Mouse (Mus musculus) C2C12 (cell line): Measurements from ENCODE around the gene Olfr1358. TPM values are rescaled to one million over a fixed set of nuclear protein-coding genes. Genes with fewer than 3 reads are reported as not detected.
A peak's percentile ranks its signal among the peaks of the same experiment; 100 is the strongest.
"Not testable (repeated sequence)": the region's sequence is repeated elsewhere in the genome, so short reads cannot be mapped to it uniquely, and the experiment has no call there.

Source experiments
- H3K27me3 ChIP-seq: one replicate; pipeline ENCODE4 v1.6.1; 2011; ENCODE audit not compliant: control insufficient read depth, insufficient read depth, insufficient read length
- H3K36me3 ChIP-seq: one replicate; pipeline ENCODE4 v1.6.1; 2011; ENCODE audit not compliant: control insufficient read depth, insufficient read depth
- H3K4me3 ChIP-seq: one replicate; pipeline ENCODE4 v1.5.1; 2011; ENCODE audit warnings: mild to moderate bottlenecking, control low read depth; ENCODE audit not compliant: poor library complexity, insufficient read depth, severe bottlenecking
- H3K79me2 ChIP-seq: one replicate; pipeline ENCODE4 v1.6.1; 2011; ENCODE audit not compliant: control insufficient read depth, insufficient read depth
- H3K79me3 ChIP-seq: one replicate; pipeline ENCODE4 v1.6.1; 2011; ENCODE audit warnings: low read depth, control low read depth
- H3ac ChIP-seq: one replicate; pipeline ENCODE3; 2011; ENCODE audit warnings: low read depth; ENCODE audit not compliant: control insufficient read depth, insufficient read length
- CEBPB ChIP-seq: IDR thresholded peaks from one replicate; pipeline ENCODE4 v1.6.1; 2011; ENCODE audit warnings: low read depth, mild to moderate bottlenecking, control low read depth, moderate library complexity
- CTCF ChIP-seq: IDR thresholded peaks from one replicate; pipeline ENCODE4 v1.5.1; 2011; ENCODE audit not compliant: control insufficient read depth, insufficient read depth, insufficient read length
- FOSL1 ChIP-seq: IDR thresholded peaks from one replicate; pipeline ENCODE4 v1.8.0; 2011; ENCODE audit warnings: mild to moderate bottlenecking, low read length; ENCODE audit not compliant: poor library complexity, insufficient read depth, severe bottlenecking
- MAX ChIP-seq: IDR thresholded peaks from one replicate; pipeline ENCODE4 v1.6.1; 2011; ENCODE audit warnings: mild to moderate bottlenecking, control low read depth
- MYOD1 ChIP-seq: IDR thresholded peaks from one replicate; pipeline ENCODE4 v1.6.1; 2011; ENCODE audit warnings: low read depth; ENCODE audit not compliant: control insufficient read depth, insufficient read length
- MYOG ChIP-seq: IDR thresholded peaks from one replicate; pipeline ENCODE4 v1.6.1; 2011; ENCODE audit not compliant: control insufficient read depth, insufficient read length; ENCODE audit errors: extremely low read depth
- USF1 ChIP-seq: IDR thresholded peaks from one replicate; pipeline ENCODE4 v1.6.1; 2011; ENCODE audit warnings: low read depth, mild to moderate bottlenecking, control low read depth, moderate library complexity
- polyA plus RNA-seq: library from polyadenylated mRNA; unstranded; fragments of >200 nt; fragmentation: generic; extraction: Trizol; gene quantifications from one replicate; pipeline ENCODE4 v1.2.1, GENCODE M21; 2012; ENCODE audit warnings: missing spikeins

Olfr1358 gene
- polyA plus RNA-seq, 1 experiment, result not detected

- Histone ChIP-seq H3ac (no peak overlapping the region), H3K27me3 (peaks cover 3% of the 10 kb centered on the region), H3K79me3 (no peaks in the 10 kb centered on the region), H3K79me2 (no peaks in the 10 kb centered on the region), H3K36me3 (no peaks in the 10 kb centered on the region), H3K4me3 (no peak overlapping the region)
- no peak for TF ChIP-seq CEBPB
- no peak for TF ChIP-seq MYOG
- no peak for TF ChIP-seq MYOD1
- no peak for TF ChIP-seq CTCF
- no peak for TF ChIP-seq USF1
- no peak for TF ChIP-seq MAX
- no peak for TF ChIP-seq FOSL1
These were observed 40.4 kb upstream of the Olfr1358 start for GRCm38 (mm10) chr10:78476821-78477220.

DNA sequence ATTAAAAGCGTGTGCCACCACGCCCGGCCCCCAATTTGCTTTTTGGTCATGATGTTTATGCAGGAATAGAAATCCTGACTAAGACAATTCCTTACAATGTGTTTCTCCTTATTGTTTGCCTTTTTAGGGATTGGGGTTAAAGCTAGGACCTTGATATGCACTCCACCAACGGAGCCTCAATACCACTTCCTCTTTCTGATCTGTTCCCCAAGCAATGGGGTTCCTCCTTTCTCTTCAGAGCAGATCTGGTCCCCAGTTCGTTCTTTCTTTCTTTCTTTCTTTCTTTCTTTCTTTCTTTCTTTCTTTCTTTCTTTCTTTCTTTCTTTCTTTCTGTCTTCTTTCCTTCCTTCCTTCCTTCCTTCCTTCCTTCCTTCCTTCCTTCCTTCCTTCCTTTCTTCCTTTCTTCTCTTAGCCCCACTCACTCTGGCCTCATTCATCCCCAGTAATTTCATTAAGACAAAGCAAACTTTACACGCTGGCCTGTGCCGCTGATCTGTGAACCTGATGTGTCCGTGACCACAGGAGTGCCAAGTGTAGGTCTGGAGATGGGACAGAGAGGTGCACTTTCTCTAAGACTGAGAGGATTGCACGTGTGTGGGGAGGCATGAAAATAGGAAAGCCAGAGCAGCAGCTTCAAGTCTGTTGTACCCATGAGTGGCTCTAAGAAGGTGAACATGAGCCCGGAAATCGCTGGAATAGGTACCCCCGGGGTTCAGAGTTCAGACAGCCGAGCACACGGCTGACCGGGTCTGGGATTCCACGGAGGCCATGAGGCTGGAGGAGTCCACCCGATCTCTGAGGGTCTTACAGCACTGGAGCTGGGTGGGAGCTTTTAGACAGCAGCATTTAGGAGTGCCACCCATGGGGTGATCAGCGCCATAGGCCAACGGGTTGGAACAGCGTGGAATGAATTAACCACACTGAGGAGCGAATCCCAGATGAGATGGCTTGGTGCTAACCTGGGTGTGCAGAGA lies 36.0 kb upstream of the Olfr1358 start:
- Histone ChIP-seq H3ac (no peak overlapping the region), H3K36me3 (no peaks in the 10 kb centered on the region), H3K79me2 (no peaks in the 10 kb centered on the region), H3K4me3 (no peak overlapping the region), H3K27me3 (no peaks in the 10 kb centered on the region), H3K79me3 (no peaks in the 10 kb centered on the region)
- TF ChIP-seq MAX (no peak), MYOD1 (no peak), CTCF (no peak), FOSL1 (no peak), CEBPB (no peak), MYOG (no peak), USF1 (no peak)

DNA sequence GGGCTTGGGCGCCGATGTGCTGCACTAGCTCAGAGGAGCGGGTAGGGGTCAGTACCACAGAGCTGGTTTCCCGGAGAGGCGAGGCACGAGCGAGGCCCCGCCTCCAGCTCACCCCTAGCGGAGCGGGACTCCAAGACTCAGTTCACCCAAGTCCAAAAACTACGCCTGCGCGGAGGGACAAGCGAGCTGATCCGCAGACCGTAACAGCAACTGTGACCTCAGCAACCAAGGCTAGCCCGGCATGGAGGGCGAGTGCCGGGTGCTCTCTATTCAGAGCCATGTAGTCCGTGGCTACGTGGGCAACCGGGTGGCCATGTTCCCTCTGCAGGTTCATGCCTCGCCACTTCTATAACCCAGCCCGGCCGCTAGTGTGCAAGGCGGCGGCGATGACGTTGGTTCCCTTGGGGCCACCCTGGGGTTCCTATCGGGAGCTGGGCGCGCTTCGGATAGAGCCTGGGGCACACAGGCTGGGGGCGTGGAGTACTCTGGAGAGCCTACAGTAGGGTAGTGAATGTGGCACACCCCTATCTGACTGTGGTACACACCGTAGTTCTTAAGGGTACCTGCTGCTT lies 35.2 kb upstream of the Olfr1358 start:
- no peaks in the 10 kb centered on the region for H3K79me2 ChIP-seq
- no peaks in the 10 kb centered on the region for H3K36me3 ChIP-seq
- no peak overlapping the region for H3ac ChIP-seq
- no peaks in the 10 kb centered on the region for H3K27me3 ChIP-seq
- no peak for TF ChIP-seq MYOG
- no peak for TF ChIP-seq CTCF
- H3K4me3 ChIP-seq, result no peak overlapping the region
- H3K79me3 ChIP-seq, result no peaks in the 10 kb centered on the region

- H3K36me3 ChIP-seq, H3K27me3 ChIP-seq, H3K79me3 ChIP-seq, H3ac ChIP-seq, H3K79me2 ChIP-seq, H3K4me3 ChIP-seq: not testable (repeated sequence)
These were observed 31.9 kb upstream of the Olfr1358 start for GRCm38 (mm10) chr10:78485369-78485768.

DNA sequence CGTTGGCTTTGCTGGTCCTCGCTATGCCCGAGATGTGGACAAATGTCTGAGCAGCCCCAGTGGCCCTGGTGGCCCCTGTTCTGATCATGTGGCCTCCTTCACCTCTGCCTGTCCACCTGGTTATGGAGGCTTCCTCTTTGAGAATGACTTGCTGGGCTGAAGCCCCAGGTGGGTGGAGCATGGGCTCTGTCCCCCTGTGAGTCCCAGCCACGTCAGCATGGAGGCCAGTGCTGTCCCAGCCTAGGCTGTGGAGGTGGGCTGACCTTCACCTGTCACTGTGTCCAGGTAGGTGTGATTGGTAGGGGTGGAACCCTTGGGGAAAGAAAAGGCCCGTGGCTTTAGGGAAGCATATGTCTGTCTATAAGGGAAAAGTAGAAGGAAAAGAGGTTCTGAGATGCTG lies 30.4 kb upstream of the Olfr1358 start:
- Histone ChIP-seq H3K27me3 (peaks cover 8% of the 10 kb centered on the region), H3K36me3 (no peaks in the 10 kb centered on the region), H3K4me3 (no peak overlapping the region), H3K79me3 (no peaks in the 10 kb centered on the region), H3ac (no peak overlapping the region), H3K79me2 (no peaks in the 10 kb centered on the region)
- TF ChIP-seq MAX (no peak), MYOD1 (no peak), MYOG (no peak), FOSL1 (no peak), USF1 (no peak)

DNA sequence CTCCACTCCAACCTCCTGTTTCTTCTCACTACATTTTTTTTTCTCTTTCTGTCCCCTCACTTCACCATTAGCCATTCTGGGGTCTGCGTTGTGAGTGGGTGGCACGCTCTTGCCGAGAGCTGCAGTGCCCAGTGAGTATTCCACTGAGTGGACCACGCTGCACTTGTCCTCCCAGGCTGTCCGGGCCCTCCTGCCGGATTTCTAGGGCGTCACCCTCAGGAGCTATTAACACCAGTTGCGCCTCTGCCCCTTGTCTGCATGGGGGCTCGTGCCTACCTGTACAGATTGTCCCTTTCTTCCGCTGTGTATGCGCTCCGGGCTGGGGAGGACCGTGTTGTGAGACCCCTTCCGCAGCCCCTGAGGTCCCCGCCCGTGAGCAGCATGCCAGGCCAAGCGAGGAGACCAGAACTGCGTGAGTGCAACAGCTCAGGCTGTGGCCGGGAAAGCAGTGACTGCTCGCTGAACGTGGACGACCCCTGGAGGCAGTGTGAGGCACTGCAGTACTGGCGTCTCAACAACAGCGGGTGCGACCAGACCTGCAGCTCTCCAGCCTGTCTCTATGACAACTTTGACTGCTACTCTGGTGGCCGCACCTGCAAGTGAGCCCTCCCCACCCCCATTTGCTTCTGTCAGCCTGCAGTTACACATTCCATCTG lies 29.7 kb upstream of the Olfr1358 start:
- H3ac ChIP-seq, result no peak overlapping the region
- TF ChIP-seq CTCF (peak; percentile 89), MYOG (no peak)
- H3K36me3 ChIP-seq, result no peaks in the 10 kb centered on the region
- H3K79me2 ChIP-seq, result no peaks in the 10 kb centered on the region
- no peak overlapping the region for H3K4me3 ChIP-seq
- H3K27me3 ChIP-seq, result peaks cover 8% of the 10 kb centered on the region
- no peaks in the 10 kb centered on the region for H3K79me3 ChIP-seq
